Mouse (Mus musculus) v-Abl transformed pro-B cells (cell line): Measurements from ENCODE around the gene Rp9.

Experiments
- in situ Hi-C, 2 experiments: fragments of 400-800 bp; cut with MboI; formaldehyde crosslinking; loops; one replicate each; pipeline ENCODE4 v1.15.1; 2025; ENCODE audit not compliant: unreplicated experiment in 2 of 2

The Rp9 gene

DNA sequence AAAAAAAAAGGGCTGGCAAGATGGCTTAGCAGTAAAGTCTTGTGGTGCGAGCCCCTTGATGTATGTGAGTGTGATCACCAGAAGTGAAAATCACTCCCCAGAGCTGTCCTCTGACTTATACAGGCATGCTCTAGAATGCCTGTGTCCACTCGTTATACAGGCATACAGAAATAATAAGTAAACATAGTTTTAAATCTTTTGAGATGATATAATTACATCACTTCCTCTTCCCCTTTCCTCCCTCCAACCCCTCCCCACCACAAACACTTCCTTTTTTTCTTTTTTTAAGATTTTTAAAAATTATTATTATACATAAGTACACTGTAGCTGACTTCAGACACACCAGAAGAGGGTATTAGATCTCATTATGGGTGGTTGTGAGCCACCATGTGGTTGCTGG, 74.8 kb downstream of the Rp9 start:
- in situ Hi-C loops, result loop anchor here in 1 of 2 experiments (25.0 kb wide), 1 partner anchor 557 kb away; the partner anchor contains the start of gene Angptl8

DNA sequence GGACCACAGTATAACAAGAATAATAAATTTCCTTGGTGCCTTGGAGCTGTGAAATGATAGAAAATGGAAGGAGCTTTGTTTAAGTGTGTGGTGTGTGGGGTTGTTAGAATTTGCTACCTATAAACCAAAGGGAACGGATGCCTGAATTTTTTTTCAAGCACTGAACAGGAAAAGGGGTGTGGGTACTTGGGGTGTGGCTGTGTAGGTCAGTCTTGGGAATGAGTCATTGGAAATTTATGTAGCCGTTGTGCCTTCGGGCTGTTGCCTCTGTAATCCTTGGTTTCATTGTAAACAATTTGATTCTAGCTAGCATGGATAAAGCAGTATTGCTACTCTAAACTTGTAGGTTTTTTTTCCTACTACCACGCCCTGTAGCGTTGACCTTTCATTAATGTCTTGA, 79.2 kb downstream of the Rp9 start:
- in situ Hi-C loops, result loop anchor here in 1 of 2 experiments (25.0 kb wide), 1 partner anchor 553 kb away; the partner anchor contains the start of gene Angptl8

DNA sequence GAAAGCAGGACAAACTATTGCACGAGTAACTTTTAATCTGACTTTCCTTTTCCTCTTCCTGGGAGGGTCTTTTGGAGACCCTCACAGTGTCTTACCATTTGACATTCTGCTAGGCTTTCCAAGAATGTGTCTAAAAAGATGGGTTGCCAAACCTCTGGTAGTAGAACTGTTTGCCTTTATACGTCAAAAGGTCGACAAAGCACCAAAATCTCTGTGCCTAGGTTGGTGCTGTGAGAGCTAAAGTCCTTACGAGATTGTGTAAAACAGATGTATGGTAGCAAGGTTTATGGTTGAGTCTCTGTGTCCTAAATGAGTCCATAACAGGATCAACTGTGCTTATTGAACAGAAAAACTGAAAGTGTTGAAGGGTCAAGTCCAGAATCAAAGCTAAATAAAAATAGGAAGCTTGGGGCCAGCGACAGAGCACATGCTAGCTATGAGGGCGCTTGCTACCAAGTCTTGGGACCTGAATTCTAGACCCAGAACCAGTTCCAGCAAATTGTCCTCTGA, 79.8 kb downstream of the Rp9 start:
- in situ Hi-C loops, result loop anchor here in 1 of 2 experiments (25.0 kb wide), 1 partner anchor 552 kb away; the partner anchor contains the start of gene Angptl8

DNA sequence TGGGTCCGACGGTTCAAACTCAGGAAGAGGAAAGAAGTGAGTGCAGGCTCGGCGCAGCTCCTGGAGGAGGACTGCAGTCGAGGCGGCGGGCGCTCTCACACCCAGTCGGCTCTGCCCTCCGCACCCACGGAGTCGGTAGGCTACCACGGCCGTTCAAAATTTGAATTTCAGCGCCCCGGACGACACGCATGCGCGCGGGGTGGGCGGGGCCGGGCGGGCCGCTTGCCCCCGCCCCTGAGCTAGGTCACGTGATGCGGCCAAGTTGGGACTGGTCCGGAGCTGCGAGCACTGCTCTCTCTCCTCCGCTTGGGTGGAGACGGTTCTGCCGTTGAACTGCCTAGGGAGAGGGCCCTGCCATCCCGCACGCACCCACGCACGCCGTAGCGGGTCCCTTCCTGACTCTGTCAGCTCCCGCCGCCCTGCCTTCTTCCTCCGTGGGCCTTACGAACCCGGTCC, 80.5 kb downstream of the Rp9 start, which contains the start of gene Anln:
Gene Anln, minus strand, starts transcription at position 168 of the 456 bp plus-strand sequence.
- in situ Hi-C loops, result loop anchor here in 1 of 2 experiments (25.0 kb wide), 1 partner anchor 552 kb away; the partner anchor contains the start of gene Angptl8

DNA sequence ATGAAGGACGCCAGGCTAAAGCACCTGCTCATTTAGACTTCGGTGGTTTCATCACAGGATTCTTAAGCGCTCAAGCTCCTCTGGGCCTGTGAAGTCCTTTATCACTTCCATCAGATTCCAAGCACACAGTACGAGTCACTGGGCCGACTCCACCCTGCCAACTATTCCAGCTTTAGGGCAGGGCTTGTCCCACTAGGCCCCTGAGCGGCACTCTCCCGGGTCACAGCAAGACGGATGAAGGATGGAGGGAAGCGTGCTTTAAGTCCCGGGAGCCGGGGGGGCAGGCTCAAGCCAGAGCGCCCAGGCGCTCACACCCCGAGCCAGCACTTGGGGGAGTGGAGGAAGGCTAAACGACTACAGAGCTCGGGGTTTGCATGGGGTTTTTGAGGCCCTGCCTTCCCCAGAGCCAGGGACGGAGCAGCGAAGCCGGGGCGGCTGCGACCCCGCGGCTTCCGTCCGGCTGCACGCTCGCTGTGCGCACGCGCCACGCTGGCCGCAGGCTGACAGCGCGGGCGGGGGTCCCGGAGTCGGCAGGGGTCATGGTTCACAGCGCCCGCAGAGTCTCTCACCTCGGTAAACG, 81.1 kb downstream of the Rp9 start:
- in situ Hi-C loops, result loop anchor here in 1 of 2 experiments (25.0 kb wide), 1 partner anchor 551 kb away; the partner anchor contains the start of gene Angptl8

DNA sequence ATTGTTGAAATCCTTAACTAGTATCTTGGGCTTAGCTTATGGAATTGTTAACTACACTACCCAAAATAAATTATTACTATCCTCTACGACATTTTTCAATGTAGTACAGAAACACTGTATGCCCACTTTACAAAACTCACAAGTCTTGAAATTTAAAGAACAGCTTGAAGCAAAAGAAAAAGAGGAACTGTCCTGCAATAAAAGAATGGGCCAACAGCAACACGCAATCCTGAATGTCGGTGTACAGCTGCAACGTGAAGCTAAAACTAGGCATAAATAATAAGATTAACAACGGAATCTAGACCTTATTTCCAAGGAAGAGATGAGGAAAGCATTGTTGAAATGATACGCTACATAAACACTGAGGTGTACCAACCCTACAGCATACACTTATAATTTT, 81.6 kb downstream of the Rp9 start:
- in situ Hi-C loops, result loop anchor here in 1 of 2 experiments (25.0 kb wide), 1 partner anchor 551 kb away; the partner anchor contains the start of gene Angptl8

DNA sequence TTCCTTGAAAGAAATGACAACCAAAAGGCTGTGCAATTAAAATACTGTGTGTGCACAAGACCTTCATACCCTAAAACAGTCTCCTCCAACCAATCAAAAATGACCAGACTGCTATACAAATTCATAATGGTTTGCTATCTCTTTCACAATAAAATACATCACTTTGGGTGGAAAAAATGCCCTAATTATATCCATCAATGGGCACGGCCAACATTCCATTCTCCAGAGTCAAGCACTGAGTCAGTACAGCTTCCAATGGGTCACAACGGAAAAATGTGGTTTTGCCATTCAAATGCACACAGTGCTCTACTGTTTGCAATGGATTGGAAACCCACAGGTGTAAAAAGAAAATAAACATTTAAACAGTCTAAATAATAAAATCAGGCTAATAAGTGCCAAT, 83.7 kb downstream of the Rp9 start:
- in situ Hi-C loops, result loop anchor here in 1 of 2 experiments (25.0 kb wide), 1 partner anchor 549 kb away; the partner anchor contains the start of gene Angptl8

DNA sequence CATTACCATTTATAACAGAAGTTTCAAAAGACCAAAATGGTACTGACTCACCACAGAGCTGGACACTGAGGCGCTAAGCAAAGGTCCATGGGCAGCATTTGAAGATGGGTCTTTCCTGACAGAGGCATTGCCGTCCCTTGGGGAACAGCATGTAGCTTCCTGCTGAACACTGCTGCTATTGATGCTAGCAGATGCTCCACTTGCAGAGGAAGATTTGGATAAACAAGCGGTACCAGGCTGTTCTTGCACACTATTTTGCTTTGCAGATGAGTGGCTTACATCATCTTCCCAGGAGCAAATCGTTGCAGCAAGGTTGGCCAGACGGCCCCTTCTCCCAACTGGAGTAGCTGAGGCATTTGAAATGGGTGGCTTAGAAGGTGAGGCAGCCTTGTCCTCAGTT, 93.5 kb downstream of the Rp9 start:
- in situ Hi-C loops, result loop anchor here in 1 of 2 experiments (25.0 kb wide), 1 partner anchor 539 kb away; the partner anchor contains the start of gene Angptl8

DNA sequence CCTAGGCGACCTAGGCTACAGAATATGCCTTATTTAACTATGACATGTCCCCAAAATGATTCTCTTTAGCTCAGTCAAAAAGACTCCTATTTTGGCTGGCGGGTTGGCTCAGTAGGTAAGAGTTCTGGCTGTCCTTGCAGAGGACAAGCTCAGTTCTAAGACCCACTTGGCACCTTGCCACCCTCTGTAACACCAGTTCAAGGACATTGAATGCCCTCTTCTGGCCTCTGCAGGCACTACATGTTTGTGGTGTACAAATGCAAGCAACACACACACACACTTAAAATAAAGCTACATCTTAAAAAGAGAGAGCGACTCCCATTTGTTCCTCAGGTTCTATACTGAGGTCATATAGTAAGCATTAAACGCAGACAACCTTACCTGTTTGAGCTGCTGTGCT, 96.8 kb downstream of the Rp9 start:
- in situ Hi-C loops, result no loop called here

DNA sequence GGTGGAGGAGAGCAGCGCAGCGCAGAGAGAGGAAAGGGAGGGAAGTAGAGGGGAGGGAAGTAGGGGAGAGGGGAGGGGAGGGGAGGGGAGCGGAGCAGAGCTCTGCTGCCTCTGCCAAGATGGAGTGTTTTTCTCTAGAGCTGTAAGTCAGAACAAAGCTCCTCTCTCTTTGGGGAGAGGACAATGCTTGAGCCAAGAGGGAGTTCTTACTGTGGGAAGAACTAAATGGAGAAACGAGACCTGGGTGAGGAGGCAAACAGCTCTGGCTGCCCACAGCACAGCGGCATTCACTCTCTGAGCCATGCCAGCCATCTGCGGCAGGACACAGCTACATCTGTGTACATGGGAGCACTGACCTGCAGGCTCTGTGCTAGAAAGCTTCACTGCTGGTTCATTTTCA, 101.5 kb downstream of the Rp9 start:
- in situ Hi-C loops, result no loop called here

DNA sequence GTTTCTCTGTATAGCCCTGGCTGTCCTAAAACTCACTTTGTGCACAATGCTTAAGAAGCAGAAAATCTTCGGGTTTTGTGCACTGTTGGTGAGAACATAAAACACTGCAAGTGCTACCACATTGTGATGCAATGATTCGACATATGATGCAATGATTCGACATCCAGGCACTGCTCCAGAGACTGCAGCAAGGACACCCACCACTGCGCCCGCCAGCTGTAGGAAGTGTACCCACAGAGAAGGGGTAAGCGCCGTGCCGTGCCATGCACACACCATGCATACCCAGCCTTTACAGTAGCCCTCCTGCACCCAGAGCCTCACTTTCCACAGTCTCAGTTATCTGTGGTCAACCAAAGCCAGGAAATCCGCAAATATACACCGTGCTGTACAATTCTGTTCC, 102.9 kb downstream of the Rp9 start:
- in situ Hi-C loops, result no loop called here

DNA sequence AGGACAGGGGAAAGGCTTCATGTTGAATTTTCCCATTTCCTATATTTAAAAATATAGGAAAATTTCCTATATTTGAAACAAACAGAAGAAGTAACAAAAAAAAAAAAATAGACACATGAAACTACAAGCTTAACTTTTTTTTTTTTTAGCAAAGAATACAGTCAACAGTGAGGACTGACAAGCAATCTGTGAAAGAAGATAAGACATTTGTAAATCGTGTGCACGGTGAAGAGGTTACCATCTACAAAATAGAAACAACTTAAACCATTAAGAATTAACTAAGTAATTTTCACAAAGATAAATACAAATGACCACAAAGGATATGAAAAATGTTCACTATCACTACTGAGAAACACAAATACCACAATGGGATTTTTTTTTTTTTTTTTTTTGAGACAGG, 103.3 kb downstream of the Rp9 start:
- in situ Hi-C loops, result no loop called here
